Mouse (Mus musculus) hematopoietic stem cell, adult 5-6 weeks (primary cell): Measurements from ENCODE around the gene Vsx1. TPM values are rescaled to one million over a fixed set of nuclear protein-coding genes. Genes with fewer than 3 reads are reported as not detected.
A peak's percentile ranks its signal among the peaks of the same experiment; 100 is the strongest.

Experiments used
- ATAC-seq, 2 experiments: fragments of 125-278 bp in 1 of 2; replicated peaks in 1 of 2; 2 replicates each; pipeline ENCODE4 v1.8.0; 2016 to 2017; ENCODE audit warnings: inconsistent platforms in 2 of 2, mild to moderate bottlenecking in 2 of 2, moderate number of reproducible peaks in 2 of 2, low read depth in 1 of 2, moderate TSS enrichment in 1 of 2; ENCODE audit not compliant: low FRiP score in 2 of 2, poor library complexity in 2 of 2, severe bottlenecking in 2 of 2, insufficient read depth in 1 of 2, low TSS enrichment in 1 of 2
- total RNA-seq: library from RNA; stranded (forward); fragments of 172-1452, 232-1000 nt; gene quantifications from 2 replicates; pipeline ENCODE4 v1.2.3, GENCODE M21; 2017

The Vsx1 gene
- total RNA-seq, result not detected in 2 replicates

GRCm38 (mm10) chr2:150689223-150689800 is at the start of gene Vsx1:
TSS of gene Vsx1 (minus strand) at chr2:150689360.
- no peak for ATAC-seq

DNA sequence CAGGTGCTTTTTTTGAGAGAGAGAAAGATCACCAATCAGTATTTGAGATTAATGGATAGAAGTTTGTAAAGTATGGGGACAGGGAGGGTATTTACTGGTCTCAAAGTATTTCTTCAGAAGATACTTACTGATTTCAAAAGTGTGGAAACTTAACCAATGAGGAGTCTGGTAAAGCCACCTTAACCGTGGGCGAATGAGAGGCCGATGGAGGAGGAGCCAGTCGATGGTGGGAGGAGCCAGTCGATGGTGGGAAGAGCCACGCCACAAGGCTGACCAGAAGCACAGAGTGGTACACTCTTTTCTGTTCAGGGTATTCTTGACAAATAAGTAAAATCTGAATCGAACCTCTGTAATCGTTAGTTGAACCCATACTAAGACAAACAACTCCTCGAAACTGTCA is 48.7 kb upstream of the Vsx1 start:
- no peak for ATAC-seq

GRCm38 (mm10) chr2:150735756-150736576 is 46.8 kb upstream of the Vsx1 start:
- no peak for ATAC-seq

- no peak for ATAC-seq
These were observed 23.1 kb upstream of the Vsx1 start for GRCm38 (mm10) chr2:150712167-150712674.

GRCm38 (mm10) chr2:150691481-150692170 is 2.5 kb upstream of the Vsx1 start:
- no peak for ATAC-seq

DNA sequence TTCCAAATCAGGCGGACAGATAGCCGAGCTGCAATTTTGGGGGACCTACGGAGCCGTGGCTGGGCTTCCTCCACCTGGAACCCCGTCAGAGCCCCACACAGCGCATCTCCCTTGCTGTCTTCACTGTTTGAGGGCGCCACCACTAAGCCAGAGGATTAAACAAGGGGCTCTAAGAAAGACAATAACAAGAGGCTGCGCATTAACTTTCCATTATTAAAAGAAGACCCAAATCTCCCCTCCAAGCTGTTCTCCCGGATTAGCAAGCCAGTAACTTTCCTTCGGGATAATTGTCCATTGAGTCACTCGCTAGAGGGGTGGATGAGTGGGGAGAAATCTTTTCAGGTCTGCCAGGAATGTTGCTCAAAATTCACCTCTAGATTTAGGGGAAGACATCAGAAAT is 1.1 kb upstream of the Vsx1 start:
- no peak for ATAC-seq

GRCm38 (mm10) chr2:150688541-150689186 is 496 bp downstream of the Vsx1 start:
- ATAC-seq, result peak; percentile 18 to 59

DNA sequence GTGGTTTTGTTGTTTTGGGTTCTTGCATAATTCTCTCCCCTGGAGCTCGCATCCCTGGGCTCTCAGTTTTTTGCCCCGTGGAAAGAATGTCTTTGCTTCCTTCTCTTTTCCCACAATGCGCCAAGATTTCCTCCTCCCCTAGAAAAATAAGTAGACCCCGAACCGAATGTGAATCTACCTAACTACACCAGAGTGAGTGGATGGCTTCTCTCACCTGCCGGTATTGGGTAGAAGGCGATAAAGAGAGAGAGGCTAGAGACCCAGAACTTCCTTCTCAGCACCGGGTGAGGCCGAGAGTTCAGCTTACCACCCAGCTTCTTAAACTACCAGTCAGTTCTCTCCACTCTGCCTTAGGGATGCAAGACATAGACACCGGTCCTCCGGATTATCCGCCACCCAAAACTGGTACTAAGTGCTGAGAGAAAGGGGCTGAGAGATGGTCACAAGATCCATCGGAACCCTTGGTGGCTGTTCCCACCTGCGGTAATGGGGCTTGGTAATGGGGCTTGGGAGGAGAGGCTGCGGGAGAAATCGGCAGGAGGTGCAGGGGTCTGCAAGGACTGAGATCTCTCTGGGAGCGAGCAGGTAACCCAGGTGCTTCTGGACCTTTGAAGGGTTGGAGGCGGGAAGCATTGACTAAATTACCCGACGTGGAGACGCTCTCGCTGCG is 1.2 kb downstream of the Vsx1 start:
- no peak for ATAC-seq

GRCm38 (mm10) chr2:150685389-150685788 is 3.8 kb downstream of the Vsx1 start:
- ATAC-seq, result no peak

GRCm38 (mm10) chr2:150684451-150684850 is 4.7 kb downstream of the Vsx1 start:
- no peak for ATAC-seq

DNA sequence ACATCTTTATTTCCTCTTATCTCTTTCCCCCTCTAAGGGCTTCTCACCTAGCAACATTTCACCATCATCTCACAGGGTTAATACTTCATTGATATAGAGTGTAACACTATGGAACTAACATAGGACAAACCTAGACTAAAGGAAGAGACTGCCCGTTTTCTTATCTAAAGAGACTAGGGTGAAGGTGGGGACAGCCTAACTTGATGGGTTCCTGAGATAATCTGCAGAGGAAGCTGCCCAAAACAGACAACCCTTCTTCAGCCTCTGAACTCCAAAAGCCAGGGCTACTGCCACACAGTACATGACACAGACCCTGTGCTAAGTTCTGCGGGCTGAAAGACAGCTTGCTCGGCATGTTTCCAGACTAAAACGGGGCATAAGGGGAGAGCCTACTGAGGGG is 7.6 kb downstream of the Vsx1 start:
- no peak for ATAC-seq

DNA sequence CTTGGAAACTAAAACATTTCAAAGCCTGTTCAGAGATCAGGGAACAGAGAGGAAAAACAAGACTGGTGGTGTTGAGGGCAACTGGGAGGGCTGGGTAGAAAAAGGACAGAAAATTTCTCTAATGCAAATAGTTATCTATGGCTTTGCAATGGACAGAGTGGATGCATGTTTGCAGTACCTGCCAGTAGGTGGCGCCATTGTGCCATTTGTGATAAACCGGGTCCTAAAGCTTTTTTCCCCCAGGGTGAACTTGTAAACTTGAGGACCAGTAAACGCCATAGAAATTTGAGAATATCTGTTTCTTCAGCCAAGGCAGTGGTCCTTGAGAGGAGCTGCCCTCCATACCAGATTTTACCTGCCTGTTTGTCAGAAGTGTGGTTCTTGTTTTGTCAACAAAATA is 10.8 kb downstream of the Vsx1 start:
- peak in 1 of 2 experiments; percentile 15; a peak in 2 of 4 replicates for ATAC-seq

- ATAC-seq, result no peak
These were observed 13.6 kb downstream of the Vsx1 start for GRCm38 (mm10) chr2:150675525-150675924.

GRCm38 (mm10) chr2:150674900-150675299 is 14.3 kb downstream of the Vsx1 start:
- ATAC-seq, result peak; percentile 49 to 58

DNA sequence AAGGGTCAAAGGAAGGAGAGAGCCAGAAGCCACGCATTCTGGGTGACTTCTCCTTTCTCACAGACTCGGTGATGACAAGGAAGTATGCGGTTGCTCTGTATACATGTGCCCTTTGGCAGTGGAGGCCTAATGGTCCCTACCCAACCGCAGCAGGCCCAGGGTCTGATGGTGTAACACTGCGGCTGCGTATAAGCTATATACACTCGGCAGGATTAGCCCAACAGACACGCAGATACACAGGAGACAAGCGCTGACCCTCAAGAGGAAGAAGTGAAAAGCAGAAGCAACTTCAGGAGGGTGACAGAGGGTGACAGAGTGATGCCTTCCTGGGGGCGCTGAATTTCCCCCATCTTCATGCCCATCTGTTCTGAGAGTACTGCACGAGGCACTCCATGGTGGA is 15.2 kb downstream of the Vsx1 start:
- ATAC-seq, result peak; percentile 84 to 85

- ATAC-seq, result no peak
These were observed 17.4 kb downstream of the Vsx1 start for GRCm38 (mm10) chr2:150671609-150672290.

DNA sequence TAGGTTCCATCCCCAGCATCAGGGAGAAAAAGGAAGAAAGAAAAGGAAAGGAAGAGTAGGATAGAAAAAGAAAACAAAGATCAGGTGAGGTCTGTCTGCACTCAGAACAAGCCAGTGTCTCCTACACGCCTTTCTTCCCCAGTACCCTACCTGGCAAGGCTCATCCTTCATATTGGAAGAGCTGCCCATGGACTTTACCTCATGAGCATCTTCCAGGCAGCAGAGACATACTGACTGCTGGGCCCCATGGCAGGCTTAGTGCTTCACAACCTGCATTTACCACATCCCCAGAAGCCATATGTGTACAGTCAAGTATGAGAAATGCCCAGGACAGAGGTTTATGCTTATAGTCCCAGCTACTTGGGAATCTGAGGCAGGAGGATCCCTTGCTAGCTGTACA is 18.2 kb downstream of the Vsx1 start:
- no peak for ATAC-seq
